ENCODE assay signal across 21 mouse cellular contexts in genomic region chr9:115283403-115283802, GRCm38 (mm10).
"Had no signal": no experiment of that assay in that cellular context is flagged by ENCODE, and none has a peak within 500 bp of the region (broad histone marks: within the 10 kb centered on the region; RNA-seq: fewer than 3 reads in every experiment).

No protein-coding gene starts in this region.

- H3K9ac ChIP-seq: intestine, embryonic 15.5 days; kidney, embryonic 15.5 days; limb, embryonic 12.5 days; limb, embryonic 15.5 days; liver, embryonic 14.5 days; liver, postnatal 0 days; midbrain, embryonic 13.5 days; neural tube, embryonic 13.5 days had no signal

- H3K27ac ChIP-seq: intestine, embryonic 15.5 days; kidney, embryonic 15.5 days; limb, embryonic 12.5 days; limb, embryonic 15.5 days; liver, embryonic 14.5 days; midbrain, embryonic 10.5 days; midbrain, embryonic 13.5 days; neural tube, embryonic 13.5 days had no signal

- H3K27me3 ChIP-seq: intestine, embryonic 15.5 days; kidney, embryonic 15.5 days; limb, embryonic 12.5 days; limb, embryonic 15.5 days; midbrain, embryonic 13.5 days; neural tube, embryonic 13.5 days had no signal

- ATAC-seq: intestine, embryonic 15.5 days; liver, postnatal 0 days; midbrain, embryonic 13.5 days; midbrain, embryonic 16.5 days had no signal

- H3K4me3 ChIP-seq: intestine, embryonic 15.5 days; kidney, embryonic 15.5 days; limb, embryonic 12.5 days; limb, embryonic 15.5 days; midbrain, embryonic 10.5 days; midbrain, embryonic 13.5 days; myocyte; neural tube, embryonic 13.5 days had no signal

- H3K4me2 ChIP-seq: intestine, embryonic 15.5 days; kidney, embryonic 15.5 days; limb, embryonic 12.5 days; limb, embryonic 15.5 days; liver, embryonic 11.5 days; midbrain, embryonic 13.5 days; neural tube, embryonic 13.5 days had no signal

- H3K9me3 ChIP-seq: intestine, embryonic 15.5 days; kidney, embryonic 15.5 days; limb, embryonic 12.5 days; limb, embryonic 15.5 days; midbrain, embryonic 10.5 days; midbrain, embryonic 13.5 days; neural tube, embryonic 13.5 days had no signal

- DNase-seq: kidney, adult 11 months; kidney, adult 8-10 months; kidney, postnatal 10 days; kidney, postnatal 36 days; layer of hippocampus, postnatal 36 days; left cerebral cortex, postnatal 4 days; liver, postnatal 0 days; retina, postnatal 1 day; thymus, adult 18-20 months; thymus, postnatal 36 days had no signal
